Mouse (Mus musculus): Measurements from ENCODE around the gene Csrnp1.

Csrnp1 gene

GRCm38 (mm10) chr9:119978151-119978810, 6.2 kb downstream of the Csrnp1 start:
- peak; percentile 73 for DNase-seq (ENCODE audit: low read depth)

- no peak for DNase-seq (ENCODE audit: low read depth)
Observed at GRCm38 (mm10) chr9:119977557-119978060, 6.8 kb downstream of the Csrnp1 start.

GRCm38 (mm10) chr9:119976704-119977556, 7.5 kb downstream of the Csrnp1 start:
- DNase-seq (ENCODE audit: low read depth): peak; percentile 45

GRCm38 (mm10) chr9:119975286-119975685, 9.2 kb downstream of the Csrnp1 start:
- no peak for DNase-seq (ENCODE audit: low read depth)

GRCm38 (mm10) chr9:119974609-119975008, 9.8 kb downstream of the Csrnp1 start:
- peak; percentile 60 for DNase-seq (ENCODE audit: low read depth)

DNA sequence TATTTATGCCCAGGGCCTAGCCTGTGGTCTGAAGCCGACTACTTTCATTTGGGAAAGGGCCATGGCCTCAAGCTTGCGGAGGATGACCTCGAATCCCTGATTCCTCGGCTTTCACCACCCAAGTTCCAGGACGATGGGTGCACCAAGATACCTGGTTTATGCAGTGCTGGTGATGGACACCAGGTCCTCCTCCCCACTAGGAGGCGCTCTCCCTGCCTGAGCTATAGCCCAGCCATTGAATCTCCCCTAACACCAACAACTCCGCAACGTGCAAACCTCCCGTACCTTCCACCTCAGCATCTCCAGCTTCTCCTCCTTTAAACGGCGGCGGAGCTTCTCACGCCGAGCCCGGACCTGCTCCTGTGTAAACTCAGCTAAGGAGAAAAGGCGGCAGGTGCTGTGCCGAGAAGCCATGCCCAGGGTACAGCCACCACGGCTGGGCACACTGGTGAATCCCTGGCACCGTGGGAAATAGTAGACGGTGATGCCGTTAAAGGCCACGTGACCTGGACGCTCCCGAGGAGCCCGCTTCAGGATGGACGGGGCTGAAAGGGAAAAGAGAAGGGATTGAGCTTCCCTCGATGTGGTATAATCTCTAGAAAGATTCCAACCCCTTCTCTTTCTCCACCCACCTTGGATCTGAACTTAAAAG, 10.5 kb downstream of the Csrnp1 start:
- DNase-seq (ENCODE audit: low read depth): peak; percentile 40

DNA sequence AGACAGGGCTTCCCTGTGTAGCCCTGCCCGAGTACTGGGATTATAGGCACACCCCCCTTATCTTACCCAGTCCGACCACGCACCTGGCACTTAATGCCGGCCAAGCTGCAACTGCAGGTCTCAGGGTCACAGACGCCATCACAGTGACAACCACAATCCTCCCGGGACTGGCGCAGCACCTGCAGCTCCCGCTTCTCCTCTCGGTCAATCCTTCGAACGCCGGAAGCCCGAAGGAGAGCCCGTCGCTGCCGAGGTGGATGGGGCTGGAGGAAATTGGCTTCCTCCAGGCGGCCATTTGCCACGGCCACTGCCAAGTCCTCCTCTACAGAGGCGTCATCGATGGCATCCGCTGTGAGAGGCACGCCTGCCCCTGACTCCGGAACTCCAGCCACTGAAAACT, 11.2 kb downstream of the Csrnp1 start:
- DNase-seq (ENCODE audit: low read depth): no peak

- no peak for DNase-seq (ENCODE audit: low read depth)
Observed at GRCm38 (mm10) chr9:119972582-119972981, 11.9 kb downstream of the Csrnp1 start.

DNA sequence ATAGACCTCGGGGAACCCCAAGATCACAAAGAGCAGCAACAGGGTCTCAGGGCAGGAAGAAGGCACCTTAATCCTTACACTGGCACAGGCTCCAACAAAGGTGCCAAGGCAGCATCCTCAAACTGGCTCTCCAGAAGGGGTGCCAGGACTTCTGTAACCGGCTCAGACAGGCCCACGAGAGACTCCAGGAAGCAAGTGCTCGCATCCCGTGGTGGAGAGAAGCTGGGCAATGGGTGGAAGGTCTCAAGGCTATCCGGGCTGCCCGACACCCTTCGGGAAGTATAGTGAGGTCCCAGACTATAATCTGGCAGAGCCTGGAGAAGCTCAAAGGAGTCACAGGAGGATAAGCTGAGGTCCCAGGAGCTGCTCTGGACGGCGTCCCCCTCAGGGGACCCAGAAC, 12.3 kb downstream of the Csrnp1 start:
- no peak for DNase-seq (ENCODE audit: low read depth)

DNA sequence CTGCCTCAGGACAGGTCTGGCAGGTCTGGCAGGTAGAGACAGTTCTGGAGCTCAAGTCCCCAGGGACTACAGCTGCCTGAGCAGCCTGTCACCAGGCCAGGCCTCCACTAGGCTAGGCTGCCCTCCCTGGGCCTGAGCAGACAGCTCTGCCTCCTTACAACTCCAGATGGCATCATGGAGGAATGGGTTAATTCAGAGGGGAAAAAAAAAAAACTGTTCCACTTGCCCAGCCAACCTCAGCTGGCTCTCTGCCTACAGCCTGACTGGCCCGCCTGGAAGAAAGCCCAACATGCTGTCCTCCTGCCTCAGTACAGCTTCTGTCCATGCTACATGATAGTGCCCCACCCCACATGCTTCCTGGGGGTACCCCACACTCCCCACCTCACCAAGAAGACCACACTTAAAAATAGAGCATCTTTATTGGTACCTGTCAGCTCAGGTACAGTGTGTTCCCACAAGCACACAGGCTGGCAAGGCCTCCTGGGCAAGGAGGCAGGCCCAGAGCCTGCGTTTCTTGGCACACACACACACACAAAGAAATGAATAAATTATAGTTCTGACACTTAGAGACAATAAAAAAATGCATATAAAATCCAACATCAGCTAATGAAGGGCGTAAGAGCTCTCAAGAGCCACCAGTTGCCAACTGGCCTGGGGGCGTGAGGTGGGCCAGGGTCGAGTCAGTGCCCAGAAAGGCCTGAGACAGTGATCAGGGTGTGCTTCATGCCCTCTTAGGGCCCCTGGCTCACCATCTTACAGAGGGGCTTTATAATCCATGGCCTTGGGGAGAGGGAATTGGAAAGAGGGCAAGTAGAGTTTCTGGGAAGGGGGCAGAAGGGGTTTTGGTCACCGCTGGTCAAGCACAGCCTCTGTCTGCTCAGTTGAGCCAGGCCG, 13.4 kb downstream of the Csrnp1 start:
- no peak for DNase-seq (ENCODE audit: low read depth)

GRCm38 (mm10) chr9:119970221-119970620, 14.2 kb downstream of the Csrnp1 start:
- peak; percentile 56 for DNase-seq (ENCODE audit: low read depth)

- DNase-seq (ENCODE audit: low read depth): no peak
Observed at GRCm38 (mm10) chr9:119969811-119970210, 14.6 kb downstream of the Csrnp1 start.

GRCm38 (mm10) chr9:119966221-119966910, 18.1 kb downstream of the Csrnp1 start:
- DNase-seq (ENCODE audit: low read depth): no peak

DNA sequence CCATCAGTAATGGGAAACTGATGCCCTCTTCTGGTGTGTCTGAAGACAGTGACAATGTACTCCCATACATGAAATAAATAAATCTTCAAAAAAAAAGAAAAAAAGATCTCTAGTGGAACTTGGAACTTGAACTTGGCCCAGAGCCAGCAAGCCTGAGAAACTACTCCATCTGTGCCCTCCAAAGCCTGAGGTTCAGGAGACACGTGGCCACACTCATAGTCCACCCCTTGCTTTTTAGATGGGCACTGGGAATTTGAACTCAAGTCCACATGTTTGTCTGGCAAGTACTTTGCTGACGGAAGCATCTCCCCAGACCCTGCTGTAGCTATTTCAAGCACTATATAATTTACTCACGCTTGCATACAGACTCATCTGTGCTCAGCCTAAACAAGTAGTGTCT, 19.3 kb downstream of the Csrnp1 start:
- no peak for DNase-seq (ENCODE audit: low read depth)

DNA sequence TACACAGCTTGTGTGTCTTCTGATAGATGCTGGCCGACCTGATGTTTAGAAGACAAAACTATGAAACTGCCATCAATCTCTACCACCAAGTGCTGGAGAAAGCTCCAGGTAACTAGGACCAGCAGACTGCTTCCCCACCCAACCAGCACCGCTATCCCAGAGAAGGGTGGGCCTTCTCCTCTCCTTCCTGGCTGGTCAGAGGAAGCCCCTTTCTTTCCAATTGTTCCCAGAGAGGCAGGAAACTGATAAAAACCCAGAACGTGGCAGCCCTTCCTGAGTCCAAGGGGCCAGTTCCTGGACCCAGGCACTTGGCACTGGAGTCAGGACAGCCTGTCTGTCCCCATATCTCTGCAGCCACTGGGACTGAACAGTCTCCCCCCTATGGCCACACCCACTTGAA, 20.3 kb downstream of the Csrnp1 start:
- DNase-seq (ENCODE audit: low read depth): no peak

DNA sequence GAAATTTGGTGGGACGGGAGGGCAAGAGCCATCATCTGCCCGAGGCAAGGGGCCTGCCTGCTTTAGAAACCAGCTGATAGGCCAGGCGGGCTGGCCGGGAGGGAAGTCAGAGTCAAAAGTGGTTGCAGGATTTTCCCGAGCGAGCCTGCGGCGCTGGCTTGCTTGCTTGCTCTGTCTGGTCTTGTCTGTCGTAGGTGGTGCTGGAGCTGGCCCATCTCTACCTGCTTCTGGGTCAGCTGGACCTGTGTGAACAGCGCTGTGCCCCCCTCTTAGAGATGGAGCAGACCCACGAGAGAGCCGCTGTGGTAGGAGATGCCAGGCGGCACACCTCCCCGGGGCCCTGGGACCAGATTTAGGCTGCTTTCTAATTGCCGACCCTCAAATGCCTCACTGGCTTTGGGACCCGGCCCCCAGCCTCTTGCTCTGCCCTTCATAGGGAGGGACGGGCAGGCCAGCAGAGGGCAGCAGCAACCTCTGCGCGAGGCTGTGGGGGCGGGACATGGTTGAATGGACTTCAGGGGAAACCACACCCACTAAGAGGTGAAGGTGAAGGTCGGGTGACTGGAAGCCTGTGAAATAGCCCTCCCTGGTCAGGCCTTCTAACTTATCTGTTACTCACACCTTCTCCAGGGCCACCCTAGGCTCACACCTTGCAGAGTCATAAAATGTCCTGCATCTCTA, 21.3 kb downstream of the Csrnp1 start:
- peak; percentile 78 for DNase-seq (ENCODE audit: low read depth)

- DNase-seq (ENCODE audit: low read depth): no peak
Observed at GRCm38 (mm10) chr9:119962216-119962615, 22.2 kb downstream of the Csrnp1 start.

DNA sequence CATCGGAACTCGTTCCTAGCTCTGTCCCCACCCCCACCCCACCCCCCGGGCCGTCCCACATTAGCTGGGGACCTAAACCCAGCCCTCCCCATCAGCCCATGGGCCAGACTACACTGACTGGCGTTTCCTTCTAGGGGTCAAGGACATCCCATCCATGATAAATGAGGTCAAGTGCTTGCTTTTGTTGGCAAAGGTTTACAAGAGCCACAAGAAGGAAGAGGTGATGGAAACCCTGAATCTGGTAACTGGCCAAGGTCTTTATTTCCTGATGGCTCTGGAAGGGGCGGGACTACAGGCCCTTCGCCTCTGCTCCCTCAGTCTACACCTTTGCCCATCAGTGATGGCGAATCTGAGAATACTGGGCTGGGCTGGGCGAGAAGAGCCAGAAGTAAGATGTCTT, 25.6 kb downstream of the Csrnp1 start:
- no peak for DNase-seq (ENCODE audit: low read depth)

- DNase-seq (ENCODE audit: low read depth): no peak
Observed at GRCm38 (mm10) chr9:119951388-119951787, 33.1 kb downstream of the Csrnp1 start.

- no peak for DNase-seq (ENCODE audit: low read depth)
Observed at GRCm38 (mm10) chr9:119950434-119950833, 34.0 kb downstream of the Csrnp1 start.

DNA sequence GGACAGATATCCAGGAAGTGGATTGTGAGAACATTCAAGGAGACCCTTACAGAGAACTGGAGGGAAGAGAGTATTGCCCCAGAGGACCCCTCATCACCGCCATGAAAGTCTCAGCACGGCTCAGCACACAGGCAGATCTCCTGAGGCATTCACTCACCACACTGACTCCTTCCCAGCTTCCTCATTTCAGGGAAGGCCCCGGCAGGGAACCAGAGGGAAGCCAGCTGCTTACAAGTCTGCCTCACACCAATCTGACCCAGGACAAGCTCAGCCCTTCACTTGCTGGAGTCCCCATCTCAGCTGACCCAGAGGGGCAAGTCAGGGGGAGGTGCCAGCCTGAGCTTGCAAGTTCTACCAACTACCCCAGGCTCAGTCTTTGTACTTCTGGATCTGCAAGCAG, 35.7 kb downstream of the Csrnp1 start:
- no peak for DNase-seq (ENCODE audit: low read depth)
